Mouse (Mus musculus): ENCODE results near the gene Rassf3. TPM values are rescaled to one million over a fixed set of nuclear protein-coding genes. Genes with fewer than 3 reads are reported as not detected.
A peak's percentile ranks its signal among the peaks of the same experiment; 100 is the strongest.

Gene Rassf3
- total and polyA plus RNA-seq, 3 experiments: 4.0 to 9.0 (median 7.3) TPM

- no peaks in the 10 kb centered on the region for H3K9me3 ChIP-seq (replicated peaks; ENCODE audit: low read length)
- H3K4me2 ChIP-seq (ENCODE audit: insufficient read depth, low read depth, poor library complexity, severe bottlenecking): no peak overlapping the region
- DNase-seq (ENCODE audit: extremely low read depth): no peak
- in situ Hi-C loops (cut with MboI; ENCODE audit: low pct_ligation_motif_present, low pct_unique_long_range_greater_than_20kb, low sequenced_read_pairs): no loop called here
- H3K4me1 ChIP-seq (ENCODE audit: control insufficient read depth in 1 of 2, insufficient read depth in 2 of 2): peaks cover 17 to 22% of the 10 kb centered on the region in 2 experiments
- no peak overlapping the region for H3K9ac ChIP-seq (ENCODE audit: insufficient read depth, low read depth)
- H3K4me3 ChIP-seq (replicated peaks in 1 of 3; ENCODE audit: low read depth in 2 of 3, low read length in 2 of 3, poor library complexity in 1 of 3): no peak overlapping the region
- H3K36me3 ChIP-seq (replicated peaks in 1 of 2; ENCODE audit: control insufficient read depth in 1 of 2, insufficient read depth in 1 of 2, low read length in 1 of 2): peaks cover 0 to 3% of the 10 kb centered on the region in 2 experiments
- no peaks in the 10 kb centered on the region for H3K79me2 ChIP-seq (replicated peaks; ENCODE audit: control insufficient read depth, extremely low read depth, insufficient read depth, poor library complexity, severe bottlenecking)
- no peaks in the 10 kb centered on the region for H3K27me3 ChIP-seq (replicated peaks)
- H3K27ac ChIP-seq (ENCODE audit: insufficient read depth, low read depth): no peak overlapping the region
- dilution Hi-C loops (cut with MboI; ENCODE audit: extremely low pct_ligation_motif_present, extremely low pct_unique_long_range_greater_than_20kb, low sequenced_read_pairs): no loop called here
- TF ChIP-seq RAD21 (IDR thresholded peaks at IDR 0.05; ENCODE audit: low read depth, low read length) (no peak), ZC3H11A (IDR thresholded peaks at IDR 0.05; ENCODE audit: low read depth, low read length) (no peak), CHD2 (IDR thresholded peaks at IDR 0.05; ENCODE audit: low read length) (0 out of 2 replicates have a peak, but pooled peaks have one; percentile 24), TCF12 (IDR thresholded peaks at IDR 0.05; ENCODE audit: low read depth, low read length) (no peak), E2F4 (IDR thresholded peaks at IDR 0.05; ENCODE audit: insufficient replicate concordance, low read depth, low read length) (no peak), HCFC1 (IDR thresholded peaks at IDR 0.05; ENCODE audit: low read depth, low read length) (no peak)
Measured at GRCm38 (mm10) chr10:121429981-121430682, 46.0 kb downstream of the Rassf3 start.

GRCm38 (mm10) chr10:121429581-121429980 is 46.6 kb downstream of the Rassf3 start:
- DNase-seq (ENCODE audit: extremely low read depth): no peak
- Histone ChIP-seq H3K9me3 (replicated peaks; ENCODE audit: low read length) (no peaks in the 10 kb centered on the region), H3K4me2 (ENCODE audit: insufficient read depth, low read depth, poor library complexity, severe bottlenecking) (no peak overlapping the region), H3K36me3 (replicated peaks in 1 of 2; ENCODE audit: control insufficient read depth in 1 of 2, insufficient read depth in 1 of 2, low read length in 1 of 2) (peaks cover 0 to under 1% of the 10 kb centered on the region in 2 experiments), H3K9ac (ENCODE audit: insufficient read depth, low read depth) (no peak overlapping the region), H3K27me3 (replicated peaks) (no peaks in the 10 kb centered on the region), H3K27ac (ENCODE audit: insufficient read depth, low read depth) (no peak overlapping the region), H3K4me3 (replicated peaks in 1 of 3; ENCODE audit: low read depth in 2 of 3, low read length in 2 of 3, poor library complexity in 1 of 3) (no peak overlapping the region), H3K4me1 (ENCODE audit: control insufficient read depth in 1 of 2, insufficient read depth in 2 of 2) (peaks cover 17 to 22% of the 10 kb centered on the region in 2 experiments), H3K79me2 (replicated peaks; ENCODE audit: control insufficient read depth, extremely low read depth, insufficient read depth, poor library complexity, severe bottlenecking) (no peaks in the 10 kb centered on the region)
- dilution Hi-C loops (cut with MboI; ENCODE audit: extremely low pct_ligation_motif_present, extremely low pct_unique_long_range_greater_than_20kb, low sequenced_read_pairs): no loop called here
- TF ChIP-seq HCFC1 (IDR thresholded peaks at IDR 0.05; ENCODE audit: low read depth, low read length) (no peak), MAZ (IDR thresholded peaks at IDR 0.05; ENCODE audit: low read depth, low read length) (no peak), TBP (conservative IDR thresholded peaks at IDR 0.05; ENCODE audit: low read depth, low read length) (no peak), ZKSCAN1 (IDR thresholded peaks at IDR 0.05; ENCODE audit: borderline replicate concordance, low read depth, low read length) (no peak), GABPA (IDR thresholded peaks at IDR 0.05; ENCODE audit: insufficient replicate concordance, low read depth, low read length) (no peak), USF2 (conservative IDR thresholded peaks at IDR 0.05; ENCODE audit: low read depth, low read length) (no peak), MYC (IDR thresholded peaks at IDR 0.05; ENCODE audit: low read depth, low read length) (no peak), CHD1 (IDR thresholded peaks at IDR 0.05; ENCODE audit: low read depth, low read length) (no peak), TCF12 (IDR thresholded peaks at IDR 0.05; ENCODE audit: low read depth, low read length) (no peak), USF1 (IDR thresholded peaks at IDR 0.05; ENCODE audit: low read depth, low read length) (no peak), MXI1 (IDR thresholded peaks at IDR 0.05; ENCODE audit: low read depth, low read length) (no peak), UBTF (IDR thresholded peaks at IDR 0.05; ENCODE audit: low read depth, low read length) (no peak), MAX (IDR thresholded peaks at IDR 0.05; ENCODE audit: low read length) (no peak), RAD21 (IDR thresholded peaks at IDR 0.05; ENCODE audit: low read depth, low read length) (no peak), PAX5 (IDR thresholded peaks at IDR 0.05; ENCODE audit: low read length) (no peak), POLR2A (IDR thresholded peaks at IDR 0.05; ENCODE audit: low read depth, low read length) (no peak), SIN3A (IDR thresholded peaks at IDR 0.05; ENCODE audit: low read length) (no peak)
- in situ Hi-C loops (cut with MboI; ENCODE audit: low pct_ligation_motif_present, low pct_unique_long_range_greater_than_20kb, low sequenced_read_pairs): no loop called here

All from CH12.LX (cell line).